Mouse (Mus musculus) lung, postnatal 0 days (tissue): ENCODE results near the gene Trmt1l.

Experiments
- CTCF ChIP-seq: IDR thresholded peaks from 2 replicates; pipeline ENCODE4 v1.5.1; 2016; ENCODE audit warnings: antibody characterized with exemption, mild to moderate bottlenecking
- EP300 ChIP-seq: IDR thresholded peaks from 2 replicates; pipeline ENCODE4 v1.6.1; 2016; ENCODE audit warnings: antibody characterized with exemption, mild to moderate bottlenecking, control low read depth

- TF ChIP-seq CTCF: no peak
- no peak for TF ChIP-seq EP300
These were observed 974 bp downstream of the Trmt1l start for GRCm38 (mm10) chr1:151429316-151429715.
